Mouse (Mus musculus): ENCODE results near the gene Slco1b2.

The Slco1b2 gene

GRCm38 (mm10) chr6:141629291-141629690 is at the start of gene Slco1b2:
TSS of gene Slco1b2 (plus strand) at chr6:141629518.
- TF ChIP-seq GATA4 (IDR thresholded peaks at IDR 0.05; ENCODE audit: insufficient replicate concordance, low read length): no peak

- TF ChIP-seq GATA4 (IDR thresholded peaks at IDR 0.05; ENCODE audit: insufficient replicate concordance, low read length): no peak
These were observed 44.4 kb upstream of the Slco1b2 start for GRCm38 (mm10) chr6:141584791-141585403.

GRCm38 (mm10) chr6:141590002-141590401 is 39.3 kb upstream of the Slco1b2 start:
- no peak for TF ChIP-seq GATA4 (IDR thresholded peaks at IDR 0.05; ENCODE audit: insufficient replicate concordance, low read length)

GRCm38 (mm10) chr6:141590598-141591200 is 38.6 kb upstream of the Slco1b2 start:
- 0 out of 2 replicates have a peak, but pooled peaks have one; percentile 17 for TF ChIP-seq GATA4 (IDR thresholded peaks at IDR 0.05; ENCODE audit: insufficient replicate concordance, low read length)

- no peak for TF ChIP-seq GATA4 (IDR thresholded peaks at IDR 0.05; ENCODE audit: insufficient replicate concordance, low read length)
These were observed 33.2 kb upstream of the Slco1b2 start for GRCm38 (mm10) chr6:141596081-141596480.

- TF ChIP-seq GATA4 (IDR thresholded peaks at IDR 0.05; ENCODE audit: insufficient replicate concordance, low read length): no peak
These were observed 32.3 kb upstream of the Slco1b2 start for GRCm38 (mm10) chr6:141597037-141597436.

GRCm38 (mm10) chr6:141600940-141601339 is 28.4 kb upstream of the Slco1b2 start:
- TF ChIP-seq GATA4 (IDR thresholded peaks at IDR 0.05; ENCODE audit: insufficient replicate concordance, low read length): no peak

GRCm38 (mm10) chr6:141610702-141611260 is 18.5 kb upstream of the Slco1b2 start:
- TF ChIP-seq GATA4 (IDR thresholded peaks at IDR 0.05; ENCODE audit: insufficient replicate concordance, low read length): no peak

GRCm38 (mm10) chr6:141614017-141614416 is 15.3 kb upstream of the Slco1b2 start:
- no peak for TF ChIP-seq GATA4 (IDR thresholded peaks at IDR 0.05; ENCODE audit: insufficient replicate concordance, low read length)

- TF ChIP-seq GATA4 (IDR thresholded peaks at IDR 0.05; ENCODE audit: insufficient replicate concordance, low read length): 0 out of 2 replicates have a peak, but pooled peaks have one; percentile 18
These were observed 14.0 kb upstream of the Slco1b2 start for GRCm38 (mm10) chr6:141615348-141615747.

GRCm38 (mm10) chr6:141632935-141633334 is 3.6 kb downstream of the Slco1b2 start:
- no peak for TF ChIP-seq GATA4 (IDR thresholded peaks at IDR 0.05; ENCODE audit: insufficient replicate concordance, low read length)

- TF ChIP-seq GATA4 (IDR thresholded peaks at IDR 0.05; ENCODE audit: insufficient replicate concordance, low read length): peak; percentile 30; the same call in 1 of the 2 replicates
These were observed 5.9 kb downstream of the Slco1b2 start for GRCm38 (mm10) chr6:141635250-141635649.

- peak; percentile 51; the same call in 1 of the 2 replicates for TF ChIP-seq GATA4 (IDR thresholded peaks at IDR 0.05; ENCODE audit: insufficient replicate concordance, low read length)
These were observed 11.3 kb downstream of the Slco1b2 start for GRCm38 (mm10) chr6:141640639-141641038.

GRCm38 (mm10) chr6:141687008-141687407 is 57.7 kb downstream of the Slco1b2 start:
- no peak for TF ChIP-seq GATA4 (IDR thresholded peaks at IDR 0.05; ENCODE audit: insufficient replicate concordance, low read length)

GRCm38 (mm10) chr6:141691246-141691645 is 61.9 kb downstream of the Slco1b2 start:
- no peak for TF ChIP-seq GATA4 (IDR thresholded peaks at IDR 0.05; ENCODE audit: insufficient replicate concordance, low read length)
